Mouse (Mus musculus) stomach, embryonic 14.5 days (tissue): ENCODE results near the gene Zfp317. TPM values are rescaled to one million over a fixed set of nuclear protein-coding genes. Genes with fewer than 3 reads are reported as not detected.
A peak's percentile ranks its signal among the peaks of the same experiment; 100 is the strongest.

Experiments used
- ATAC-seq: fragments of 200-750 bp; cut with Nextera tagmentation; 2 replicates; pipeline ENCODE4 v1.8.0; 2017; ENCODE audit warnings: low read depth, moderate TSS enrichment; ENCODE audit not compliant: insufficient number of reproducible peaks, insufficient read depth, low FRiP score
- H3K27ac ChIP-seq: fragments of 300-500 bp; sonication (generic); 2 replicates; pipeline ENCODE4 v1.5.1; 2014; ENCODE audit warnings: mild to moderate bottlenecking, low read length, moderate library complexity, mixed read lengths
- H3K27me3 ChIP-seq: fragments of 300-500 bp; sonication (generic); 2 replicates; pipeline ENCODE4 v1.6.1; 2014; ENCODE audit warnings: low read length, control low read depth, mixed read lengths; ENCODE audit not compliant: control insufficient read depth, insufficient read depth
- H3K36me3 ChIP-seq: fragments of 300-500 bp; sonication (generic); 2 replicates; pipeline ENCODE4 v1.6.1; 2014; ENCODE audit warnings: mild to moderate bottlenecking, control low read depth, low read length, moderate library complexity, mixed read lengths; ENCODE audit not compliant: control insufficient read depth, insufficient read depth
- H3K4me1 ChIP-seq: fragments of 300-500 bp; sonication (generic); 2 replicates; pipeline ENCODE4 v1.6.1; 2014; ENCODE audit warnings: low read length, control low read depth, mixed read lengths; ENCODE audit not compliant: control insufficient read depth, insufficient read depth
- H3K4me2 ChIP-seq: fragments of 300-500 bp; sonication (generic); replicated peaks from 2 replicates; pipeline ENCODE4 v1.6.1; 2014; ENCODE audit warnings: low read depth, low read length, control low read depth
- H3K4me3 ChIP-seq: fragments of 300-500 bp; sonication (generic); 2 replicates; pipeline ENCODE4 v1.5.1; 2014; ENCODE audit warnings: low read depth, low read length, control low read depth
- H3K9ac ChIP-seq: fragments of 300-500 bp; sonication (generic); replicated peaks from 2 replicates; pipeline ENCODE4 v1.6.1; 2014; ENCODE audit warnings: low read depth, mild to moderate bottlenecking, control low read depth, low read length, moderate library complexity, mixed read lengths
- H3K9me3 ChIP-seq: fragments of 300-500 bp; sonication (generic); 2 replicates; pipeline ENCODE4 v1.6.1; 2016; ENCODE audit warnings: low read depth, low read length, control low read depth; ENCODE audit not compliant: control insufficient read depth
- WGBS: fragments of 180-500 bp; shearing (Covaris S2); extraction: QIAGEN DNeasy Blood & Tissue Kit; methylation state at CpG from one replicate; pipeline ENCODE4 v1.1.7; 2014; 5-methylcytosine and 5-hydroxymethylcytosine counted together
- polyA plus RNA-seq: library from polyadenylated mRNA; unstranded; fragments of >200 nt; fragmentation: Nextera tagmentation; extraction: Ambion mirVana; gene quantifications from 2 replicates; pipeline ENCODE4 v1.2.1, GENCODE M21; 2014

The Zfp317 gene
- polyA plus RNA-seq: 31.3 and 34.5 TPM in 2 replicates

- Histone ChIP-seq H3K27me3 (no peaks in the 10 kb centered on the region), H3K4me1 (no peaks in the 10 kb centered on the region), H3K4me2 (peak within 1 kb of the TSS; percentile 22), H3K9ac (peak within 1 kb of the TSS; percentile 31), H3K4me3 (peak within 1 kb of the TSS; percentile 50), H3K36me3 (no peaks in the 10 kb centered on the region), H3K27ac (peak within 1 kb of the TSS; percentile 92), H3K9me3 (no peaks in the 10 kb centered on the region)
- WGBS: 2% methylated on average over 35 of the region's 35 CpGs
- ATAC-seq: peak; percentile 98
Observed at GRCm38 (mm10) chr9:19621843-19622822, at the start of gene Zfp317. Gene Zfp317, plus strand, starts transcription at chr9:19622102.

GRCm38 (mm10) chr9:19582317-19582716 lies 39.6 kb upstream of the Zfp317 start, which contains the start of gene Olfr855:
Gene Olfr855, plus strand, starts transcription at chr9:19582617.
- Histone ChIP-seq H3K9me3 (no peaks in the 10 kb centered on the region), H3K4me3 (no peak within 1 kb of the TSS), H3K9ac (no peak within 1 kb of the TSS), H3K27me3 (no peaks in the 10 kb centered on the region), H3K4me1 (no peaks in the 10 kb centered on the region), H3K27ac (no peak within 1 kb of the TSS), H3K36me3 (no peaks in the 10 kb centered on the region), H3K4me2 (no peak within 1 kb of the TSS)
- no peak for ATAC-seq

GRCm38 (mm10) chr9:19621297-19621696 lies 605 bp upstream of the Zfp317 start:
- 96% methylated on average over 3 of the region's 3 CpGs for WGBS
- Histone ChIP-seq H3K27me3 (no peaks in the 10 kb centered on the region), H3K4me1 (no peaks in the 10 kb centered on the region), H3K9me3 (no peaks in the 10 kb centered on the region), H3K4me3 (no peak overlapping the region), H3K36me3 (no peaks in the 10 kb centered on the region), H3K4me2 (no peak overlapping the region), H3K27ac (no peak overlapping the region), H3K9ac (no peak overlapping the region)
- ATAC-seq: no peak

- Histone ChIP-seq H3K9me3 (no peaks in the 10 kb centered on the region), H3K27me3 (no peaks in the 10 kb centered on the region), H3K4me2 (no peak overlapping the region), H3K9ac (no peak overlapping the region), H3K36me3 (peaks cover 3% of the 10 kb centered on the region; the same call in 1 of the 2 replicates), H3K27ac (no peak overlapping the region), H3K4me3 (no peak overlapping the region), H3K4me1 (no peaks in the 10 kb centered on the region)
- no peak for ATAC-seq
Observed at GRCm38 (mm10) chr9:19629574-19629973, 7.7 kb downstream of the Zfp317 start.

- Histone ChIP-seq H3K4me3 (no peak overlapping the region), H3K4me2 (no peak overlapping the region), H3K9me3 (no peaks in the 10 kb centered on the region), H3K9ac (no peak overlapping the region), H3K4me1 (no peaks in the 10 kb centered on the region), H3K36me3 (peaks cover 55% of the 10 kb centered on the region), H3K27ac (no peak overlapping the region), H3K27me3 (no peaks in the 10 kb centered on the region)
- WGBS: 90% methylated on average over 3 of the region's 3 CpGs
- ATAC-seq: no peak
Observed at GRCm38 (mm10) chr9:19645193-19645592, 23.3 kb downstream of the Zfp317 start.

GRCm38 (mm10) chr9:19690281-19690680 lies 68.4 kb downstream of the Zfp317 start:
- H3K9me3 ChIP-seq: no peaks in the 10 kb centered on the region
- no peak overlapping the region for H3K4me3 ChIP-seq
- H3K9ac ChIP-seq: no peak overlapping the region
- no peak for ATAC-seq
- no peaks in the 10 kb centered on the region for H3K36me3 ChIP-seq
- H3K4me1 ChIP-seq: no peaks in the 10 kb centered on the region
- no peak overlapping the region for H3K4me2 ChIP-seq
- 85% methylated on average over 6 of the region's 6 CpGs for WGBS
- H3K27me3 ChIP-seq: no peaks in the 10 kb centered on the region
- H3K27ac ChIP-seq: no peak overlapping the region

GRCm38 (mm10) chr9:19691426-19691825 lies 69.5 kb downstream of the Zfp317 start:
- no peak for ATAC-seq

GRCm38 (mm10) chr9:19692430-19692829 lies 70.5 kb downstream of the Zfp317 start:
- Histone ChIP-seq H3K4me1 (no peaks in the 10 kb centered on the region), H3K4me2 (no peak overlapping the region), H3K9me3 (no peaks in the 10 kb centered on the region), H3K9ac (no peak overlapping the region), H3K4me3 (no peak overlapping the region), H3K27ac (no peak overlapping the region), H3K36me3 (no peaks in the 10 kb centered on the region), H3K27me3 (no peaks in the 10 kb centered on the region)
- WGBS: 70% methylated on average over 2 of the region's 2 CpGs
- no peak for ATAC-seq

More at GRCm38 (mm10) chr9:19691426-19691825, 69.5 kb downstream of the Zfp317 start:
- no peaks in the 10 kb centered on the region for H3K27me3 ChIP-seq
- no peak overlapping the region for H3K9ac ChIP-seq
- 81% methylated on average over 1 of the region's 1 CpGs for WGBS
- H3K4me2 ChIP-seq: no peak overlapping the region
- H3K4me1 ChIP-seq: no peaks in the 10 kb centered on the region
- H3K4me3 ChIP-seq: no peak overlapping the region
- H3K9me3 ChIP-seq: no peaks in the 10 kb centered on the region
- no peak overlapping the region for H3K27ac ChIP-seq
- no peaks in the 10 kb centered on the region for H3K36me3 ChIP-seq
